Mouse (Mus musculus) heart, postnatal 0 days (tissue): ENCODE results near the gene Pard3. TPM values are rescaled to one million over a fixed set of nuclear protein-coding genes. Genes with fewer than 3 reads are reported as not detected.

Experiments
- ATAC-seq: fragments of 200-750 bp; cut with Nextera tagmentation; 2 replicates; pipeline ENCODE4 v1.8.0; 2017; ENCODE audit warnings: low read depth, moderate number of reproducible peaks, moderate library complexity; ENCODE audit not compliant: insufficient read depth
- DNase-seq: peaks from one replicate; pipeline ENCODE4 v3.0.0-alpha.2; 2016; ENCODE audit warnings: low spot score
- H3K27ac ChIP-seq: fragments of 300-500 bp; sonication (generic); 2 replicates; pipeline ENCODE4 v1.5.1; 2014; ENCODE audit warnings: low read depth, mild to moderate bottlenecking
- H3K27me3 ChIP-seq: fragments of 300-500 bp; sonication (generic); 2 replicates; pipeline ENCODE4 v1.6.1; 2014; ENCODE audit warnings: low read length, mixed read lengths; ENCODE audit not compliant: control insufficient read depth, insufficient read depth
- H3K36me3 ChIP-seq: fragments of 300-500 bp; sonication (generic); replicated peaks from 2 replicates; pipeline ENCODE4 v1.6.1; 2014; ENCODE audit warnings: low read length, mixed read lengths; ENCODE audit not compliant: control insufficient read depth, insufficient read depth
- H3K4me1 ChIP-seq: fragments of 300-500 bp; sonication (generic); 2 replicates; pipeline ENCODE4 v1.6.1; 2014; ENCODE audit warnings: antibody characterized with exemption; ENCODE audit not compliant: control insufficient read depth, insufficient read depth
- H3K4me2 ChIP-seq: fragments of 300-500 bp; sonication (generic); 2 replicates; pipeline ENCODE4 v1.6.1; 2014; ENCODE audit warnings: low read depth, mild to moderate bottlenecking, low read length, moderate library complexity
- H3K4me3 ChIP-seq: fragments of 300-500 bp; sonication (generic); 2 replicates; pipeline ENCODE4 v1.5.1; 2014; ENCODE audit warnings: low read depth, low read length
- H3K9ac ChIP-seq: fragments of 300-500 bp; sonication (generic); replicated peaks from 2 replicates; pipeline ENCODE4 v1.6.1; 2014; ENCODE audit warnings: low read depth, low read length, mixed read lengths
- H3K9me3 ChIP-seq: fragments of 300-500 bp; sonication (generic); replicated peaks from 2 replicates; pipeline ENCODE4 v1.6.1; 2016; ENCODE audit warnings: low read length; ENCODE audit not compliant: control insufficient read depth
- CTCF ChIP-seq: IDR thresholded peaks from 2 replicates; pipeline ENCODE4 v1.5.1; 2016; ENCODE audit warnings: antibody characterized with exemption, control low read depth, low read depth
- EP300 ChIP-seq: IDR thresholded peaks from 2 replicates; pipeline ENCODE4 v1.6.1; 2016; ENCODE audit warnings: antibody characterized with exemption, low read depth
- WGBS: fragments of 180-500 bp; shearing (Covaris S2); extraction: QIAGEN DNeasy Blood & Tissue Kit; methylation state at CpG from one replicate; pipeline ENCODE4 v1.1.7; 2014; 5-methylcytosine and 5-hydroxymethylcytosine counted together
- polyA plus RNA-seq: library from polyadenylated mRNA; unstranded; fragments of >200 nt; fragmentation: Nextera tagmentation; extraction: Ambion mirVana; gene quantifications from 2 replicates; pipeline ENCODE4 v1.2.1, GENCODE M21; 2015
- total RNA-seq: library from RNA; depleted of rRNA; stranded (reverse); fragments of >200 nt; gene quantifications from 2 replicates; pipeline ENCODE4 v1.2.3, GENCODE M21; 2014; ENCODE audit warnings: low replicate concordance

Gene Pard3
- total and polyA plus RNA-seq, 2 experiments from 2014 or later = 9.2 to 13.8 TPM

DNA sequence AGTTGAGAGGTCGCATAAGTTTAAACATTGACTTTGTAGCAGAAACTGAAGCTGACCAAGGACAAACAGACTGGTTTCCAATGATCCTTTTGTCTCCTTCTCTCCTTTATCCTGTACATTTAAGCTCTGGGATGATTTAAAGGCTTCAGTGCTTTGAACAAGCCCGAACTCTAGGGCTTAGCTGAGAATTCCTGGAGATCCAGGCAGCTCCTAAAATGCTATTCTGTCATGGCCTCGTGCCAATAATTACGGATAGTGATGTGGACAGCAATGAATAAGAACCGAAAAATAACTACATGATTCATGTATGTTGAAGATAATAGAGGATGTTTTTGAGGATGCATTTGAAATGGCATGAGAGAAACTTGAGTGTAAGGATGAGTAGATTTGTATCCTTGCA is 421.9 kb downstream of the Pard3 start:
- TF ChIP-seq EP300 = no peak
- no peak for TF ChIP-seq CTCF
- ATAC-seq (no peak), DNase-seq (peak; percentile 28)
- Histone ChIP-seq H3K27me3 (no peaks in the 10 kb centered on the region), H3K4me2 (no peak overlapping the region), H3K27ac (no peak overlapping the region), H3K4me3 (no peak overlapping the region), H3K4me1 (peaks cover 22% of the 10 kb centered on the region), H3K36me3 (no peaks in the 10 kb centered on the region), H3K9ac (no peak overlapping the region), H3K9me3 (no peaks in the 10 kb centered on the region)
- 43% methylated on average over 5 of the region's 5 CpGs for WGBS

DNA sequence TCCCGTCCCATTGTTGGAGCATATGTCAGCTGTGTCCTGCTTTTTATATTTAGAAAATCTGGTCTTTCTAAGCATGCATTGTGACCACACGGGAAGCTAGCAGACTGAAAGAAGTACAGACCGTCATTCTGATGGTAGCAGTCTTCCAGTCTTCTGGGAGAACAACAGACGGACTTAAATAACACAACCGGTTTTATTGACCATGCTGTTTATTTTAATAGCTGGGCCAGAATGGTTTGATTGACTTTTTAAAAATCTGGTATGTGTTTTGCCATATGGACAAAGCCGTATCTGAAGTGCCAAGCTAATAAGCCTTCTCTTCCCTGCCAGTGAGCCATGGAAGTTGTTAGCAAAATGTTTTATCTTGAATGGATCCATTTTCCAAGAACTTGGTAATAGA is 428.3 kb downstream of the Pard3 start:
- Histone ChIP-seq H3K27me3 (no peaks in the 10 kb centered on the region), H3K9ac (no peak overlapping the region), H3K27ac (no peak overlapping the region), H3K4me1 (no peaks in the 10 kb centered on the region), H3K4me2 (no peak overlapping the region), H3K36me3 (no peaks in the 10 kb centered on the region), H3K4me3 (no peak overlapping the region), H3K9me3 (no peaks in the 10 kb centered on the region)
- TF ChIP-seq CTCF (no peak), EP300 (no peak)
- ATAC-seq (no peak), DNase-seq (no peak)
- 69% methylated on average over 6 of the region's 6 CpGs for WGBS

DNA sequence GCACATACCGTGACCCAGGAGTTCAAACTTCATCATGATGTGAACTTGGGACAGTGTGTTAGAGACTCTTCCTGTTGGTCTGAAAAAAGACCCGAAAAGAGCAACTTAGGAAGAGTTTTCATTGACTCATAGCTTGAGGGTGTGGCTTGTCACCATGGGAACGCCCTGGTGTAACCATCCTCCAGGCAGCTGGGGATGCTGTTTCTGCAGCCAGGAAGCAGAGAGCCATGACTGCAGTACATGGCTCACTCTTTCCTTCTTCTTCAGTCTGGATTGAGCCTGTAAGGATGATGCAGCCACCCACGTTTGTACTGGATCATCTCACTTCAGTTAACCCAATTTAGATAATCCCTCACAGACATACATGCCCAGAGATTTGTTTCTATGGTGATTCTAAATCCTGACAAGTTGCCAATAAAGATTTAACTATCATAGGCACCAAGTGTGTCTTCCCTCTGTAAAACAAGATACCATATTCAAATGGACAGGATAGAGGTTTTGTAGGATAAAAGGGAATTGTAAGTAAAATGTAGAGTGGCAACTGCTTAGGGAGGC is 431.6 kb downstream of the Pard3 start:
- DNase-seq = no peak
- ATAC-seq = no peak
- TF ChIP-seq EP300 (no peak), CTCF (no peak)

GRCm38 (mm10) chr8:127498997-127499719 is 435.5 kb downstream of the Pard3 start:
- Histone ChIP-seq H3K27me3 (no peaks in the 10 kb centered on the region), H3K9ac (no peak overlapping the region), H3K4me1 (no peaks in the 10 kb centered on the region), H3K4me3 (no peak overlapping the region), H3K36me3 (no peaks in the 10 kb centered on the region), H3K9me3 (no peaks in the 10 kb centered on the region), H3K27ac (no peak overlapping the region), H3K4me2 (peak overlapping the region; percentile 50)
- ATAC-seq (no peak), DNase-seq (no peak)
- WGBS = 68% methylated on average over 13 of the region's 13 CpGs
- no peak for TF ChIP-seq EP300
- no peak for TF ChIP-seq CTCF

More for the DNA sequence above, 431.6 kb downstream of the Pard3 start:
- no peak overlapping the region for H3K27ac ChIP-seq
- no peak overlapping the region for H3K9ac ChIP-seq
- H3K4me2 ChIP-seq = no peak overlapping the region
- no peaks in the 10 kb centered on the region for H3K9me3 ChIP-seq
- no peak overlapping the region for H3K4me3 ChIP-seq
- no peaks in the 10 kb centered on the region for H3K4me1 ChIP-seq
- WGBS = 67% methylated on average over 4 of the region's 4 CpGs
- H3K36me3 ChIP-seq = no peaks in the 10 kb centered on the region
- no peaks in the 10 kb centered on the region for H3K27me3 ChIP-seq

DNA sequence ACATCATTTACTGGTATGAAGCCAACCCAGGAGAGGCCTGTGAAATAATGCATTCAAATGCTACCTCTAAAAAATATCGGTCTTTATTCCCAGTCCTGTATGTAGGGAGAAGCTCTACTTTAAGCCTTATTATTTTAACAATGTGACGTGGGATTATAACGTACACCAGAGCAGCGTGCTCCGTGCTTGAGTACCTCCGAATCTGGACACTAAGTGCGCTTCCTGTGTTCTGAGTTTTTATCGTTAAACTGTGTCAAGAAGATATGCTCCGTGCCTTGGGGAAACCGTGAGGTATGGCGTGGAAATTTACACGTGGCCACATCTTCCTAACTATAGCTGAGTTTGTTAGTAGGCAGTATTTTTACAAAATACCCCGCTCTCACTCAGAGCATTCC is 436.0 kb downstream of the Pard3 start:
- no peak overlapping the region for H3K9ac ChIP-seq
- no peaks in the 10 kb centered on the region for H3K36me3 ChIP-seq
- H3K4me2 ChIP-seq = peak overlapping the region; percentile 50
- peak overlapping the region; percentile 38 for H3K4me3 ChIP-seq
- TF ChIP-seq EP300 (no peak), CTCF (no peak)
- ATAC-seq = no peak
- no peaks in the 10 kb centered on the region for H3K27me3 ChIP-seq
- no peaks in the 10 kb centered on the region for H3K4me1 ChIP-seq
- no peak for DNase-seq
- H3K27ac ChIP-seq = 0 out of 2 replicates have a peak overlapping the region, but pooled peaks have one; percentile 6
- H3K9me3 ChIP-seq = no peaks in the 10 kb centered on the region
- 58% methylated on average over 13 of the region's 13 CpGs for WGBS
